Mouse (Mus musculus): ENCODE measurements around the gene Ubqln4.

- no peak for TF ChIP-seq CTCF (IDR thresholded peaks at IDR 0.05; ENCODE audit: low read depth)
- TF ChIP-seq EP300 (IDR thresholded peaks at IDR 0.05; ENCODE audit: low read depth) = no peak
These were observed 21.9 kb upstream of the Ubqln4 start for GRCm38 (mm10) chr3:88531348-88532298.

Measured in liver, embryonic 14.5 days (tissue).